Mouse (Mus musculus) lung, postnatal 0 days (tissue): ENCODE data around the gene Gm5142.

Experiments used
- CTCF ChIP-seq: IDR thresholded peaks from 2 replicates; pipeline ENCODE4 v1.5.1; 2016; ENCODE audit warnings: antibody characterized with exemption, mild to moderate bottlenecking
- EP300 ChIP-seq: IDR thresholded peaks from 2 replicates; pipeline ENCODE4 v1.6.1; 2016; ENCODE audit warnings: antibody characterized with exemption, mild to moderate bottlenecking, control low read depth

DNA sequence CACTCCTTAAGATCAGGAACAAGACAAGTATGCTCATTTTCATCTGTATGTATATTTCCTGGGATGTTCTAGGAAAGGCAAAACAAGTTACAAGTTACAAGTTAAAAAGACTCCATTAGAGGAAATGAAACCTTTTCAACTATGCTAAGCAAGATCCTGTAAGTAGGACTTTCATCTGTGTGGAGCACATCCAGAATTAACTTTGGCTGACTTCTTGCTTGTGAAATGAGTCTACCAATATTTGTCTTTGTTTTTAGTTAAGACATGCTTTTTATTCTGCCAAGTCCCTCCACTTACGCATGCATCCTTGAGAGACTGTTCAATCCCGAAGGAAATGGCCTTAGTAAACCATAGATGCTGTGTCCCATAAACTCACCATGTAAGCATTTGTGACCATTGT lies 7.6 kb upstream of the Gm5142 start:
- no peak for TF ChIP-seq CTCF
- TF ChIP-seq EP300: no peak
